Mouse (Mus musculus) liver, embryonic 12.5 days (tissue): Measurements from ENCODE around the gene Kank4. TPM values are rescaled to one million over a fixed set of nuclear protein-coding genes. Genes with fewer than 3 reads are reported as not detected.
"Not testable (repeated sequence)": the region's sequence is repeated elsewhere in the genome, so short reads cannot be mapped to it uniquely, and the experiment has no call there.

Source experiments
- ATAC-seq: fragments of 200-750 bp; cut with Nextera tagmentation; 2 replicates; pipeline ENCODE4 v1.8.0; 2017; ENCODE audit warnings: moderate number of reproducible peaks, mild to moderate bottlenecking, moderate library complexity
- H3K27ac ChIP-seq: fragments of 300-500 bp; sonication (generic); 2 replicates; pipeline ENCODE4 v1.5.1; 2016; ENCODE audit warnings: mild to moderate bottlenecking
- H3K27me3 ChIP-seq: fragments of 300-500 bp; sonication (generic); replicated peaks from 2 replicates; pipeline ENCODE4 v1.6.1; 2016; ENCODE audit warnings: mild to moderate bottlenecking, moderate library complexity
- H3K36me3 ChIP-seq: fragments of 300-500 bp; sonication (generic); 2 replicates; pipeline ENCODE4 v1.6.1; 2016; ENCODE audit warnings: mild to moderate bottlenecking, moderate library complexity
- H3K4me1 ChIP-seq: fragments of 300-500 bp; sonication (generic); 2 replicates; pipeline ENCODE4 v1.6.1; 2016
- H3K4me2 ChIP-seq: fragments of 300-500 bp; sonication (generic); 2 replicates; pipeline ENCODE4 v1.6.1; 2016; ENCODE audit warnings: mild to moderate bottlenecking, moderate library complexity
- H3K4me3 ChIP-seq: fragments of 300-500 bp; sonication (generic); 2 replicates; pipeline ENCODE4 v1.5.1; 2016; ENCODE audit warnings: mild to moderate bottlenecking, moderate library complexity
- H3K9ac ChIP-seq: fragments of 300-500 bp; sonication (generic); 2 replicates; pipeline ENCODE4 v1.6.1; 2016; ENCODE audit warnings: mild to moderate bottlenecking, moderate library complexity
- H3K9me3 ChIP-seq: fragments of 300-500 bp; sonication (generic); replicated peaks from 2 replicates; pipeline ENCODE4 v1.6.1; 2016; ENCODE audit warnings: mild to moderate bottlenecking, moderate library complexity
- WGBS: fragments of 180-500 bp; shearing (Covaris S2); methylation state at CpG from one replicate; pipeline ENCODE4 v1.1.7; 2016; ENCODE audit not compliant: insufficient replicate concordance; 5-methylcytosine and 5-hydroxymethylcytosine counted together
- polyA plus RNA-seq: library from polyadenylated mRNA; unstranded; fragments of >200 nt; fragmentation: Nextera tagmentation; extraction: Ambion mirVana; gene quantifications from 2 replicates; pipeline ENCODE4 v1.2.1, GENCODE M21; 2016

Gene Kank4
- polyA plus RNA-seq, 1 experiment from 2014 or later, result 0.10 TPM

DNA sequence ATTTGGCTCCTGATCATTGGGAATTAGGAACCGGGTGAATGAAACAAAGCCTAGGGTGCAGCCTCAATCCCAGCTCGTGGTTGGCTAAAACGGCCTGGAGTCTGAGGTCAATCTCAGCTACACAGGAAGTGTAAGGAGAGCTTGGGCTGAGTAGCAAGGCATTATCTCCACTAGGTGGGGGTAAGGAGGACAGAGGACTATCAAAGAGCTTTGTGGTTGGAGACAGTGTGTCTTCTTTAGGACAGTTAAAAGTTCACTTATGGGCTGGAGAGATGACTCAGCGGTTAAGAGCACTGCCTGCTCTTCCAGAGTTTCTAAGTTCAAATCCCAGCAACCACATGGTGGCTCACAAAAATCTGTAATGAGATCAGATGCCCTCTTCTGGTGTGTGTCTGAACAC is 91.9 kb downstream of the Kank4 start:
- Histone ChIP-seq H3K4me1 (peaks cover 8% of the 10 kb centered on the region; the same call in 1 of the 2 replicates), H3K4me3 (no peak overlapping the region), H3K27ac (no peak overlapping the region), H3K9me3 (no peaks in the 10 kb centered on the region), H3K4me2 (no peak overlapping the region), H3K27me3 (peaks cover 39% of the 10 kb centered on the region), H3K36me3 (no peaks in the 10 kb centered on the region), H3K9ac (no peak overlapping the region)
- WGBS, result 17% methylated on average over 4 of the region's 4 CpGs
- ATAC-seq, result no peak

DNA sequence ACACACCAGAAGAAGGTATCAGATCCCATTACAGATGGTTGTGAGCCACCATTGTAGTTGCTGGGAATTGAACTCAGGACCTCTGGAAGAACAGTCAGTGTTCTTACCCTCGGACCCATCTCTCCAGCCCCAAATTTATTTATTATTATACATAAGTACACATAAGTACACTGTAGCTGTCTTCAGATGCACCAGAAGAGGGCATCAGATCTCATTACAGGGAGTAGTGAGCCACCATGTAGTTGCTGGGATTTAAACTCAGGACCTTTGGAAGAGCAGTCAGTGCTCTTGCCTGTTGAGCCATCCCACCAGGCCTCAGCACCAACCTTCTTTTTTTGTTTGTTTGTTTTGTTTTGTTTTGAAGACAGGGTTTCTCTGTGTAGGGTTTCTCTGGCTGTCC is 92.7 kb downstream of the Kank4 start:
- ATAC-seq, H3K9ac ChIP-seq, H3K9me3 ChIP-seq, H3K27ac ChIP-seq, H3K36me3 ChIP-seq, H3K4me2 ChIP-seq, H3K4me1 ChIP-seq, H3K4me3 ChIP-seq: not testable (repeated sequence)
- peaks cover 39% of the 10 kb centered on the region for H3K27me3 ChIP-seq
- 67% methylated on average over 1 of the region's 1 CpGs for WGBS

DNA sequence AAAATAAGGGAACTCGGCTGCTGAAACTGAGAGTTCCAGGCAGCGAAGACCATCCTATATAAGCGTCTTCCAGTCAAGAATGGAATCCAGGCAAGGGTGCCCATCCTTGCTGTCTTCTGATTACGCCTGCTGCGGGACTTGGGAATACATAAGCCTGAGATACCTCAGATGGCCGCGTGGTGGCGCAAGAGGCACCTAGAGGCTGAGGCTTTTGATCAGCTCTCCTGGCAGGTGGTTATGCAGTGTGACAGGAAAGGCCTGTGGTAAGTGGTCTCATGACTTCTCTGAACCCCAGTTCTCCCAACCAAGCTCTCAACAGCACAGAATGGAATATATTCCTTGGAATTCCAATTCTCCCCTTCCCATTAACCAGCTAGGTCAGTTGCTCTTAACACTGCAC is 94.9 kb downstream of the Kank4 start:
- H3K4me1 ChIP-seq, result peaks cover 8% of the 10 kb centered on the region; the same call in 1 of the 2 replicates
- no peak overlapping the region for H3K4me3 ChIP-seq
- WGBS, result 15% methylated on average over 8 of the region's 8 CpGs
- H3K36me3 ChIP-seq, result no peaks in the 10 kb centered on the region
- H3K4me2 ChIP-seq, result no peak overlapping the region
- no peak overlapping the region for H3K27ac ChIP-seq
- H3K9me3 ChIP-seq, result no peaks in the 10 kb centered on the region
- peaks cover 22% of the 10 kb centered on the region for H3K27me3 ChIP-seq
- no peak for ATAC-seq
- no peak overlapping the region for H3K9ac ChIP-seq

DNA sequence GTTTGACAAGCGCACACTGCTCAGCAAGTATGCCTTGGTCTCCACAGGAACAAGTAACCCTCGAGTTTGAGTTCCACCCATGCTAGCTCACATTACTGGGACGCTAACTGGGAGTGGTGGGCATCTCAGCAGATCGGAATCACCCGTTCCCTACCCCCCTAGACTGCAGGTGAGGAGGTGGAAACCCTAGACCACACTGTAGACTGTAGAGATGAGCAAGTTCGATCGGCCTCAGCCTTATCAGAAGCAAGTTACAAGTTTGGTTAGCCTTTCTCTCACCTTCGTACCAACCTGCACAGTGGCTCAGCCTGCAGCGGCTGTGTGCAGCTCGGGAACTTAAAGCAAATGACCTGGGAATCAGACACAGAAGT is 98.8 kb downstream of the Kank4 start:
- no peaks in the 10 kb centered on the region for H3K9me3 ChIP-seq
- H3K4me3 ChIP-seq, result no peak overlapping the region
- 70% methylated on average over 10 of the region's 10 CpGs for WGBS
- no peak overlapping the region for H3K4me2 ChIP-seq
- no peaks in the 10 kb centered on the region for H3K27me3 ChIP-seq
- H3K9ac ChIP-seq, result no peak overlapping the region
- no peaks in the 10 kb centered on the region for H3K36me3 ChIP-seq
- no peak overlapping the region for H3K27ac ChIP-seq
- H3K4me1 ChIP-seq, result no peaks in the 10 kb centered on the region
- ATAC-seq, result no peak

DNA sequence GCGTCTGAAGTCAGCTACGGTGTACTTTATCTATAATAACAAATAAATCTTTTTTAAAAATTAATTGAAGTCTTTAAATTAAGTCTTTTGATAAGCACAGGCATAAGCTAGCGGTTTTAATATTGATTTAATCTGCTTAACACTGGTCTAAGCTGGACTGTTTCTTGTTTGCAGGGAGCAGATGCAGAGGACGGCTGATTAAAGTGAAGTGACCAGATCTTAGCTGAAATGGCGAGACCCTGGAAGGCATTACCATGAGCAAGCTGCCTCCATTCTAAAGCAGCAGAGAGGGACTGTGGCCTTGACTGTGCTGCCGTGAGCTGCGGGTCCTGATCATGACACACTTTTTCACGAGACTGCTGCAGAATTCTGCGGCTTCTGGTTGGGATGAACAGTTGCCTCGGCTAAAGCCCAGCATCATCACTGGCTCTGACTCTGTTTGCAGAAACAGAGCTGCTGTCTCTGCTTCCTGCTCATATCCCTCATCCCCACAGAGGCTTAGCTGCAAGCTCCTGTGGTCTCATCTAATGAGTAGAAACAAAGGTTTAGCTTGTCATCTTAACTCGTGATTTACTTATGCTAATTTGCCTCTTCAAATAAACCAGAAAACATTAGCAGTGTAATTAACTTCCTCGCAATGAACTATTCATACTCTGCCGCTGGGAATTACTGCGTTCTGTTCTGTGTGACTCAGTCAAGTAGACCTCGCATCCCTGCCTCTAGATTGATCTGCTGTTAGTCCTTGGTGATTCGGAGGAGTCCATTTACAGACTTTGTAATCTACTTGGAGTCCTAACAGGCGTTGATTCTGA is 99.4 kb downstream of the Kank4 start:
- no peak overlapping the region for H3K4me3 ChIP-seq
- H3K4me1 ChIP-seq, result no peaks in the 10 kb centered on the region
- no peak overlapping the region for H3K27ac ChIP-seq
- H3K27me3 ChIP-seq, result no peaks in the 10 kb centered on the region
- H3K9ac ChIP-seq, result no peak overlapping the region
- no peaks in the 10 kb centered on the region for H3K36me3 ChIP-seq
- WGBS, result 73% methylated on average over 17 of the region's 17 CpGs
- H3K9me3 ChIP-seq, result no peaks in the 10 kb centered on the region
- no peak for ATAC-seq
- no peak overlapping the region for H3K4me2 ChIP-seq

DNA sequence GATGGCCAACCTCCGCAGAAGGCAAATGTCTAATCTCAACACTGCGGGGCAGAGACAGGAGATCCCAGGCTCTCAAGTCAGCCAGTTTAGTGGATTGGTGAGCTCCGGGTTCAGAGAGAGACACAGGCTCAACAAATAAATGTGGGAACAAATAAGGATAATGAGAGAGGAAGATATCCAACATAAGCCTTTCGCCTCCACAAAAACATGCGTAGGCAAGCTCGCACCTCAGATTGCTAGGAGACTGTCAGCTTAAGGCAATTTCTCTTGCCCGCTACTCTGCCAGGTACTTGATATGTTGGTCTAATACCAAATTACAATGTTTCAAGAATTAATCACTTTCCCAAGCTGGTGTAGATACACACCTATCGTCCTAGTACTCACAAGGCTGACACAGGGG is 106.4 kb downstream of the Kank4 start:
- ATAC-seq, result no peak
- H3K36me3 ChIP-seq, result no peaks in the 10 kb centered on the region
- WGBS, result 76% methylated on average over 8 of the region's 8 CpGs

More for the DNA sequence above, 106.4 kb downstream of the Kank4 start:
- Histone ChIP-seq H3K9me3 (no peaks in the 10 kb centered on the region), H3K27ac (no peak overlapping the region), H3K27me3 (no peaks in the 10 kb centered on the region), H3K4me1 (no peaks in the 10 kb centered on the region), H3K9ac (no peak overlapping the region), H3K4me3 (no peak overlapping the region), H3K4me2 (no peak overlapping the region)

Other genes starting within 250 kb of the Kank4 start
- not detected in 2 replicates for gene L1td1, start 90.8 kb downstream of the Kank4 start, polyA plus RNA-seq
- gene I0C0044D17Rik, start 6.3 kb upstream of the Kank4 start, polyA plus RNA-seq, result not detected in 2 replicates
- gene Usp1, start 106.3 kb upstream of the Kank4 start, polyA plus RNA-seq, result 106 and 117 TPM in 2 replicates
- gene Angptl3, start 213.4 kb upstream of the Kank4 start, polyA plus RNA-seq, result 18.0 and 20.3 TPM in 2 replicates